Mouse (Mus musculus): ENCODE data around the gene Slc6a12.

The Slc6a12 gene

GRCm38 (mm10) chr6:121343026-121343770 is at the start of gene Slc6a12:
Slc6a12 (plus strand) TSS chr6:121343076.
- DNase-seq (ENCODE audit: low read depth in 2 of 2, low spot score in 2 of 2): no peak

- no peak for DNase-seq (ENCODE audit: low read depth in 2 of 2, low spot score in 2 of 2)
These were observed 43.6 kb upstream of the Slc6a12 start for GRCm38 (mm10) chr6:121299317-121299716.

- no peak for DNase-seq (ENCODE audit: low read depth in 2 of 2, low spot score in 2 of 2)
These were observed 42.9 kb upstream of the Slc6a12 start, which contains the start of gene Slc6a13 for GRCm38 (mm10) chr6:121299954-121300353. Slc6a13 (plus strand) TSS chr6:121300227.

- DNase-seq (ENCODE audit: low read depth in 2 of 2, low spot score in 2 of 2): no peak
These were observed 42.4 kb upstream of the Slc6a12 start for GRCm38 (mm10) chr6:121300504-121300903.

GRCm38 (mm10) chr6:121303466-121304220 is 39.2 kb upstream of the Slc6a12 start:
- DNase-seq (ENCODE audit: low read depth in 2 of 2, low spot score in 2 of 2): no peak

- DNase-seq (ENCODE audit: low read depth in 2 of 2, low spot score in 2 of 2): no peak
These were observed 38.2 kb upstream of the Slc6a12 start for GRCm38 (mm10) chr6:121304630-121305029.

GRCm38 (mm10) chr6:121305571-121305970 is 37.3 kb upstream of the Slc6a12 start:
- DNase-seq (ENCODE audit: low read depth in 2 of 2, low spot score in 2 of 2): no peak

- DNase-seq (ENCODE audit: low read depth in 2 of 2, low spot score in 2 of 2): no peak
These were observed 31.9 kb upstream of the Slc6a12 start for GRCm38 (mm10) chr6:121310984-121311383.

GRCm38 (mm10) chr6:121319099-121319498 is 23.8 kb upstream of the Slc6a12 start:
- DNase-seq (ENCODE audit: low read depth in 2 of 2, low spot score in 2 of 2): no peak

- DNase-seq (ENCODE audit: low read depth in 2 of 2, low spot score in 2 of 2): no peak
These were observed 20.3 kb upstream of the Slc6a12 start for GRCm38 (mm10) chr6:121322381-121323110.

- no peak for DNase-seq (ENCODE audit: low read depth in 2 of 2, low spot score in 2 of 2)
These were observed 17.6 kb upstream of the Slc6a12 start for GRCm38 (mm10) chr6:121325298-121325697.

GRCm38 (mm10) chr6:121325740-121326139 is 17.1 kb upstream of the Slc6a12 start:
- DNase-seq (ENCODE audit: low read depth in 2 of 2, low spot score in 2 of 2): no peak

GRCm38 (mm10) chr6:121326486-121327069 is 16.3 kb upstream of the Slc6a12 start:
- DNase-seq (ENCODE audit: low read depth in 2 of 2, low spot score in 2 of 2): no peak

GRCm38 (mm10) chr6:121328417-121328884 is 14.4 kb upstream of the Slc6a12 start:
- no peak for DNase-seq (ENCODE audit: low read depth in 2 of 2, low spot score in 2 of 2)

GRCm38 (mm10) chr6:121329848-121330508 is 12.9 kb upstream of the Slc6a12 start:
- DNase-seq (ENCODE audit: low read depth in 2 of 2, low spot score in 2 of 2): no peak

- DNase-seq (ENCODE audit: low read depth in 2 of 2, low spot score in 2 of 2): no peak
These were observed 7.0 kb upstream of the Slc6a12 start for GRCm38 (mm10) chr6:121335841-121336240.

- DNase-seq (ENCODE audit: low read depth in 2 of 2, low spot score in 2 of 2): no peak
These were observed 6.3 kb upstream of the Slc6a12 start for GRCm38 (mm10) chr6:121336558-121336957.

- no peak for DNase-seq (ENCODE audit: low read depth in 2 of 2, low spot score in 2 of 2)
These were observed 5.6 kb upstream of the Slc6a12 start for GRCm38 (mm10) chr6:121337229-121337628.

- peak; percentile 38 to 49 for DNase-seq (ENCODE audit: low read depth in 2 of 2, low spot score in 2 of 2)
These were observed 4.9 kb upstream of the Slc6a12 start for GRCm38 (mm10) chr6:121337770-121338518.

GRCm38 (mm10) chr6:121338519-121338896 is 4.4 kb upstream of the Slc6a12 start:
- no peak for DNase-seq (ENCODE audit: low read depth in 2 of 2, low spot score in 2 of 2)

Measured in CD8-positive naive resting alpha-beta T cell, adult 2 months (primary cell).